9 mouse cellular contexts compared by ENCODE assay signal in the genomic region with DNA sequence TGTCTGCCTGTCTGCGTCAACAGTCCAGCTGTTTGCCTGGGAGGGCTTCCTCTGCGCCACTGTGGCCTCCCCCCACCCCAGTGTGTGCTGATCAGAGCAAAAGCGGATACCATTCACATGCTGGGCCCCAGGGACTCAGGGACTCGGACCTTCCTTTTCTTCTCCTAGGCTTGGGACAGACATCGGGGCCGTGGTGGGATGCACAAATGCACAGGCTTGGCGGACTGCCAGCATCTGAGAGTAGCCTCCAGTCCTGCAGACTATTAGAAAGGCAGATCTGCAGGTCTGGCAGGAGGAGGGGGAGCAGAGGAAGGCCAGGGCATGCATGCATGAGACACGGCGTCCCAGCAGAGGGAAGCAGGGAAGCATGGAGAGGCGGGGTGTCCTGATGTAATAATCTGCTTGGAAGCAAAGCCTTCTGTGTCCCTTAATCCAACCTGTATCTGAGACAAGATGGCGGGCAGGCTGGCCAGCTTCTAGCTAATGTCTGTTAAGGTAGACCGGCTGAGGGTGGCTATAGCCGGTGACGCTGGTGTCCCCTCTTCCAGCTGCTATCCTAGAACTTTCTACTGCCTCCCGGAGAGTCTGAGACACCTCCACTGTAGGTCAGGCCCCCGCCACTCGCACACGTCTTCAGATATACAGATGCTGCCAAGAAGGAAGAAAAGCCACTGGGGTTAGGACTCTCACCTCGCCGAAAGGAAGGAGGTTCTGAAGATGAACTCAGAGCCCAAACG. TPM values are rescaled to one million over a fixed set of nuclear protein-coding genes. Genes with fewer than 3 reads are reported as not detected.
DNase-seq lines count a peak whose midpoint lies in the region; ATAC-seq lines count a peak whose summit lies in the region.
"Had no signal": no experiment of that assay in that cellular context is flagged by ENCODE, and none has a peak within 500 bp of the region (broad histone marks: within the 10 kb centered on the region; RNA-seq: fewer than 3 reads in every experiment).

No protein-coding gene starts in this region.

- no peaks in the 10 kb centered on the region for H3K36me3 ChIP-seq in forebrain, embryonic 15.5 days
- H3K36me3 ChIP-seq: liver, embryonic 15.5 days had no signal

- H3K9me3 ChIP-seq in forebrain, embryonic 15.5 days, result no peaks in the 10 kb centered on the region
- H3K9me3 ChIP-seq: liver, embryonic 15.5 days had no signal

- no peak for ATAC-seq in forebrain, embryonic 15.5 days (replicated peaks)
- no peak for ATAC-seq in erythroid progenitor cell, adult 5-6 weeks (replicated peaks; ENCODE audit: low FRiP score, poor library complexity, severe bottlenecking)

- H3K4me2 ChIP-seq in forebrain, embryonic 15.5 days (replicated peaks), result no peak overlapping the region
- H3K4me2 ChIP-seq: liver, embryonic 15.5 days had no signal

- no peak overlapping the region for H3K4me3 ChIP-seq in forebrain, embryonic 15.5 days
- H3K4me3 ChIP-seq: liver, embryonic 15.5 days had no signal

- DNase-seq in right cerebral cortex, postnatal 14 days, result peak; percentile 40
- DNase-seq in right cerebral cortex, postnatal 10 days (ENCODE audit: low spot score in 2 of 2), result no peak
- DNase-seq in kidney, postnatal 14 days, result peak; percentile 66
- peak; percentile 77 for DNase-seq in retina, embryonic 14.5 days (ENCODE audit: low spot score)
- DNase-seq in spleen, postnatal 4 days (ENCODE audit: low spot score in 2 of 2), result no peak
- DNase-seq in thymus, postnatal 0 days (ENCODE audit: low spot score), result no peak

- WGBS in forebrain, embryonic 15.5 days, result 42% methylated on average over 21 of the region's 21 CpGs

- H3K27me3 ChIP-seq in forebrain, embryonic 15.5 days, result no peaks in the 10 kb centered on the region

- peak overlapping the region; percentile 51; the same call in 1 of the 2 replicates for H3K27ac ChIP-seq in forebrain, embryonic 15.5 days (replicated peaks)
- H3K27ac ChIP-seq: liver, embryonic 15.5 days had no signal

- no peak overlapping the region for H3K9ac ChIP-seq in forebrain, embryonic 15.5 days (replicated peaks)
- H3K9ac ChIP-seq: liver, embryonic 15.5 days had no signal

- H3K4me1 ChIP-seq in forebrain, embryonic 15.5 days, result peaks cover 57% of the 10 kb centered on the region

RNA-seq across cellular contexts. Expression of gene Mxra7, which starts 14.9 kb away (rescaled TPM):
- polyA plus RNA-seq in forebrain, embryonic 15.5 days (2015; fragmentation: Nextera tagmentation; extraction: Ambion mirVana), result 7.6 and 10.7 TPM in 2 replicates
- 4.8 and 5.0 TPM in 2 replicates for polyA plus RNA-seq in thymus, postnatal 0 days (2015; fragmentation: Nextera tagmentation; extraction: Ambion mirVana)
- total RNA-seq in erythroid progenitor cell, adult 5-6 weeks (2015; ENCODE audit: low replicate concordance), result not detected in 2 replicates
- 0.13 TPM in 1 of 2 replicates, not detected in the other for total RNA-seq in erythroid progenitor cell, adult 5-6 weeks (2017; ENCODE audit: low replicate concordance)

RNA-seq across cellular contexts. Expression of gene Mettl23, which starts 30.1 kb away (rescaled TPM):
- 81.9 and 87.5 TPM in 2 replicates for polyA plus RNA-seq in forebrain, embryonic 15.5 days (2015; fragmentation: Nextera tagmentation; extraction: Ambion mirVana)
- 139 and 143 TPM in 2 replicates for polyA plus RNA-seq in thymus, postnatal 0 days (2015; fragmentation: Nextera tagmentation; extraction: Ambion mirVana)
- 27.4 and 60.4 TPM in 2 replicates for total RNA-seq in erythroid progenitor cell, adult 5-6 weeks (2015; ENCODE audit: low replicate concordance)
- 17.8 and 18.4 TPM in 2 replicates for total RNA-seq in erythroid progenitor cell, adult 5-6 weeks (2017; ENCODE audit: low replicate concordance)

RNA-seq across cellular contexts. Expression of gene Jmjd6, which starts 30.3 kb away (rescaled TPM):
- 76.7 and 78.5 TPM in 2 replicates for polyA plus RNA-seq in forebrain, embryonic 15.5 days (2015; fragmentation: Nextera tagmentation; extraction: Ambion mirVana)
- polyA plus RNA-seq in thymus, postnatal 0 days (2015; fragmentation: Nextera tagmentation; extraction: Ambion mirVana), result 58.6 and 62.2 TPM in 2 replicates
- total RNA-seq in erythroid progenitor cell, adult 5-6 weeks (2015; ENCODE audit: low replicate concordance), result 5.4 and 18.0 TPM in 2 replicates
- total RNA-seq in erythroid progenitor cell, adult 5-6 weeks (2017; ENCODE audit: low replicate concordance), result 5.1 and 10.8 TPM in 2 replicates

RNA-seq across cellular contexts. Expression of gene St6galnac1, which starts 37.7 kb away (rescaled TPM):
- polyA plus RNA-seq in forebrain, embryonic 15.5 days (2015; fragmentation: Nextera tagmentation; extraction: Ambion mirVana), result not detected in 2 replicates
- not detected in 2 replicates for polyA plus RNA-seq in thymus, postnatal 0 days (2015; fragmentation: Nextera tagmentation; extraction: Ambion mirVana)
- not detected in 2 replicates for total RNA-seq in erythroid progenitor cell, adult 5-6 weeks (2015; ENCODE audit: low replicate concordance)
- total RNA-seq in erythroid progenitor cell, adult 5-6 weeks (2017; ENCODE audit: low replicate concordance), result not detected in 2 replicates
- polyA plus RNA-seq: liver, embryonic 15.5 days had no signal

RNA-seq across cellular contexts. Expression of gene Mfsd11, which starts 39.3 kb away (rescaled TPM):
- polyA plus RNA-seq in forebrain, embryonic 15.5 days (2015; fragmentation: Nextera tagmentation; extraction: Ambion mirVana), result 49.8 and 54.9 TPM in 2 replicates
- 32.6 and 35.3 TPM in 2 replicates for polyA plus RNA-seq in thymus, postnatal 0 days (2015; fragmentation: Nextera tagmentation; extraction: Ambion mirVana)
- 6.8 and 34.8 TPM in 2 replicates for total RNA-seq in erythroid progenitor cell, adult 5-6 weeks (2015; ENCODE audit: low replicate concordance)
- 7.6 and 15.8 TPM in 2 replicates for total RNA-seq in erythroid progenitor cell, adult 5-6 weeks (2017; ENCODE audit: low replicate concordance)

Comparison
In these comparisons a context has a peak if more than half of its experiments do, and no peak if none do; other contexts are left out.
1. DNase-seq: peak in right cerebral cortex, postnatal 14 days (single experiment), kidney, postnatal 14 days (single experiment) and retina, embryonic 14.5 days (single experiment); none in right cerebral cortex, postnatal 10 days (0 of 2), spleen, postnatal 4 days (0 of 2) and thymus, postnatal 0 days (single experiment).